Mouse (Mus musculus) MEL (cell line): ENCODE measurements around the gene Spon2. TPM values are rescaled to one million over a fixed set of nuclear protein-coding genes. Genes with fewer than 3 reads are reported as not detected.
A peak's percentile ranks its signal among the peaks of the same experiment; 100 is the strongest.

ENCODE experiments used
- DNase-seq: peaks from one replicate; pipeline ENCODE4 v3.0.0; 2011; ENCODE audit warnings: low read depth, low spot score
- H3K27ac ChIP-seq: 2 replicates; pipeline ENCODE4 v1.5.1; 2012; ENCODE audit warnings: low read depth, mild to moderate bottlenecking, control low read depth, low read length, moderate library complexity; ENCODE audit not compliant: control insufficient read depth
- H3K27me3 ChIP-seq, 2 experiments: fragments of 150-350 bp in 1 of 2; sonication (generic) in 1 of 2; 2 replicates each; pipeline ENCODE4 v1.6.1; 2012; ENCODE audit warnings: low read length in 2 of 2, mild to moderate bottlenecking in 2 of 2, improper control_type of control experiment in 1 of 2, moderate library complexity in 1 of 2; ENCODE audit not compliant: insufficient read depth in 2 of 2, control insufficient read depth in 1 of 2
- H3K36me3 ChIP-seq, 2 experiments: 2 replicates each; pipeline ENCODE4 v1.6.1; 2012 to 2014; ENCODE audit warnings: low read length in 2 of 2, improper control_type of control experiment in 1 of 2, inconsistent platforms in 1 of 2, mild to moderate bottlenecking in 1 of 2; ENCODE audit not compliant: insufficient read depth in 2 of 2, control insufficient read depth in 1 of 2
- H3K4me1 ChIP-seq, 2 experiments: fragments of 150-350 bp in 1 of 2; sonication (generic) in 1 of 2; 2 replicates each; pipeline ENCODE4 v1.6.1; 2012; ENCODE audit warnings: low read length in 2 of 2, improper control_type of control experiment in 1 of 2, mild to moderate bottlenecking in 1 of 2; ENCODE audit not compliant: insufficient read depth in 2 of 2, control insufficient read depth in 1 of 2
- H3K4me3 ChIP-seq, 2 experiments: fragments of 150-350 bp in 1 of 2; sonication (generic) in 1 of 2; 2 replicates each; pipeline ENCODE4 v1.5.1; 2012; ENCODE audit warnings: low read depth in 2 of 2, low read length in 2 of 2, mild to moderate bottlenecking in 2 of 2, moderate library complexity in 2 of 2, control low read depth in 1 of 2, improper control_type of control experiment in 1 of 2; ENCODE audit not compliant: control insufficient read depth in 1 of 2, insufficient read depth in 1 of 2
- H3K79me2 ChIP-seq: 2 replicates; pipeline ENCODE4 v1.6.1; 2012; ENCODE audit warnings: mild to moderate bottlenecking, low read length, moderate library complexity; ENCODE audit not compliant: control insufficient read depth, poor library complexity, insufficient read depth
- H3K9ac ChIP-seq: 2 replicates; pipeline ENCODE4 v1.6.1; 2012; ENCODE audit warnings: low read depth, mild to moderate bottlenecking, control low read depth, low read length, moderate library complexity; ENCODE audit not compliant: control insufficient read depth, poor library complexity, severe bottlenecking
- H3K9me3 ChIP-seq: fragments of 150-350 bp; sonication (generic); replicated peaks from 2 replicates; pipeline ENCODE4 v1.6.1; 2012; ENCODE audit warnings: mild to moderate bottlenecking, low read length, improper control_type of control experiment, moderate library complexity; ENCODE audit not compliant: insufficient read depth
- BHLHE40 ChIP-seq: IDR thresholded peaks from 2 replicates; pipeline ENCODE4 v1.6.1; 2012; ENCODE audit warnings: low read depth, mild to moderate bottlenecking, inconsistent platforms, low read length, improper control_type of control experiment, borderline replicate concordance
- CHD1 ChIP-seq: IDR thresholded peaks from 2 replicates; pipeline ENCODE4 v1.6.1; 2012; ENCODE audit warnings: low read depth, mild to moderate bottlenecking, inconsistent platforms, low read length, improper control_type of control experiment
- CHD2 ChIP-seq: IDR thresholded peaks from 2 replicates; pipeline ENCODE4 v1.6.1; 2011; ENCODE audit warnings: low read length, improper control_type of control experiment
- CTCF ChIP-seq, 3 experiments: IDR thresholded peaks in 2 of 3; conservative IDR thresholded peaks in 1 of 3; 2 replicates each; pipeline ENCODE4 v1.5.1; 2011 to 2012; ENCODE audit warnings: low read length in 3 of 3, low read depth in 2 of 3, mild to moderate bottlenecking in 2 of 3, improper control_type of control experiment in 1 of 3, inconsistent platforms in 1 of 3, mixed read lengths in 1 of 3, moderate library complexity in 1 of 3; ENCODE audit not compliant: control insufficient read depth in 1 of 3, insufficient read depth in 1 of 3, poor library complexity in 1 of 3, severe bottlenecking in 1 of 3
- E2F4 ChIP-seq: IDR thresholded peaks from 2 replicates; pipeline ENCODE4 v1.6.1; 2011; ENCODE audit warnings: low read depth, low read length, improper control_type of control experiment, borderline replicate concordance
- ELF1 ChIP-seq: IDR thresholded peaks from 2 replicates; pipeline ENCODE4 v1.6.1; 2014; ENCODE audit warnings: low read depth, mild to moderate bottlenecking, inconsistent platforms, low read length, improper control_type of control experiment, moderate library complexity
- EP300 ChIP-seq, 2 experiments: IDR thresholded peaks; 2 replicates each; pipeline ENCODE4 v1.6.1; 2011; ENCODE audit warnings: improper control_type of control experiment in 2 of 2, low read length in 2 of 2, low read depth in 1 of 2, mild to moderate bottlenecking in 1 of 2
- ETS1 ChIP-seq: IDR thresholded peaks from 2 replicates; pipeline ENCODE4 v1.6.1; 2012; ENCODE audit warnings: low read depth, mild to moderate bottlenecking, inconsistent platforms, low read length, improper control_type of control experiment, moderate library complexity
- GABPA ChIP-seq: IDR thresholded peaks from 2 replicates; pipeline ENCODE4 v1.6.1; 2012; ENCODE audit warnings: low read depth, mild to moderate bottlenecking, inconsistent platforms, low read length, improper control_type of control experiment, moderate library complexity
- GATA1 ChIP-seq: IDR thresholded peaks from 2 replicates; pipeline ENCODE4 v1.6.1; 2011; ENCODE audit warnings: low read depth, low read length, improper control_type of control experiment
- HCFC1 ChIP-seq: IDR thresholded peaks from 2 replicates; pipeline ENCODE4 v1.6.1; 2012; ENCODE audit warnings: low read depth, mild to moderate bottlenecking, inconsistent platforms, low read length, improper control_type of control experiment, moderate library complexity
- JUND ChIP-seq: IDR thresholded peaks from 2 replicates; pipeline ENCODE4 v1.6.1; 2011; ENCODE audit warnings: low read depth, mild to moderate bottlenecking, improper control_type of control experiment, low read length
- KAT2A ChIP-seq: conservative IDR thresholded peaks from 2 replicates; pipeline ENCODE4 v1.6.1; 2012; ENCODE audit warnings: low read depth, low read length, improper control_type of control experiment, inconsistent platforms
- MAFK ChIP-seq: IDR thresholded peaks from 2 replicates; pipeline ENCODE4 v1.6.1; 2011; ENCODE audit warnings: low read depth, mild to moderate bottlenecking, low read length, improper control_type of control experiment, borderline replicate concordance
- MAZ ChIP-seq: IDR thresholded peaks from 2 replicates; pipeline ENCODE4 v1.6.1; 2012; ENCODE audit warnings: low read depth, mild to moderate bottlenecking, inconsistent platforms, low read length, improper control_type of control experiment
- MEF2A ChIP-seq: IDR thresholded peaks from 2 replicates; pipeline ENCODE4 v1.6.1; 2014; ENCODE audit warnings: low read depth, mild to moderate bottlenecking, inconsistent platforms, low read length, improper control_type of control experiment; ENCODE audit not compliant: poor library complexity, insufficient replicate concordance, severe bottlenecking; ENCODE audit errors: extremely low read depth
- MXI1 ChIP-seq: IDR thresholded peaks from 2 replicates; pipeline ENCODE4 v1.6.1; 2011; ENCODE audit warnings: mild to moderate bottlenecking, low read depth, low read length, improper control_type of control experiment
- MYB ChIP-seq: IDR thresholded peaks from 2 replicates; pipeline ENCODE4 v1.6.1; 2011; ENCODE audit warnings: mild to moderate bottlenecking, low read depth, low read length, improper control_type of control experiment
- MYC ChIP-seq: IDR thresholded peaks from 2 replicates; pipeline ENCODE4 v1.6.1; 2011; ENCODE audit warnings: low read depth, mild to moderate bottlenecking, low read length, improper control_type of control experiment, moderate library complexity
- NELFE ChIP-seq: IDR thresholded peaks from 2 replicates; pipeline ENCODE4 v1.6.1; 2011; ENCODE audit warnings: low read depth, low read length, improper control_type of control experiment
- NRF1 ChIP-seq: IDR thresholded peaks from 2 replicates; pipeline ENCODE4 v1.6.1; 2014; ENCODE audit warnings: low read depth, mild to moderate bottlenecking, inconsistent platforms, low read length, improper control_type of control experiment, moderate library complexity; ENCODE audit not compliant: poor library complexity, insufficient read depth, severe bottlenecking
- POLR2A ChIP-seq, 2 experiments: IDR thresholded peaks; 2 replicates each; pipeline ENCODE4 v1.6.1; 2011 to 2012; ENCODE audit warnings: low read length in 2 of 2, mild to moderate bottlenecking in 2 of 2, control low read depth in 1 of 2, improper control_type of control experiment in 1 of 2, low read depth in 1 of 2, moderate library complexity in 1 of 2; ENCODE audit not compliant: control insufficient read depth in 1 of 2, insufficient read depth in 1 of 2, poor library complexity in 1 of 2
- POLR2AphosphoS2 ChIP-seq: IDR thresholded peaks from 2 replicates; pipeline ENCODE4 v1.6.1; 2011; ENCODE audit warnings: low read length, improper control_type of control experiment
- POLR2AphosphoS5 ChIP-seq: IDR thresholded peaks from 2 replicates; pipeline ENCODE4 v1.6.1; 2012; ENCODE audit warnings: low read depth, borderline replicate concordance, mild to moderate bottlenecking, inconsistent platforms, low read length, moderate library complexity, mixed read lengths
- RAD21 ChIP-seq: IDR thresholded peaks from 2 replicates; pipeline ENCODE4 v1.6.1; 2011; ENCODE audit warnings: mild to moderate bottlenecking, low read depth, low read length, improper control_type of control experiment
- RCOR1 ChIP-seq: IDR thresholded peaks from 2 replicates; pipeline ENCODE4 v1.6.1; 2012; ENCODE audit warnings: low read depth, mild to moderate bottlenecking, inconsistent platforms, low read length, improper control_type of control experiment
- SIN3A ChIP-seq: IDR thresholded peaks from 2 replicates; pipeline ENCODE4 v1.6.1; 2012; ENCODE audit warnings: low read length, improper control_type of control experiment, inconsistent platforms
- SMC3 ChIP-seq: IDR thresholded peaks from 2 replicates; pipeline ENCODE4 v1.6.1; 2011; ENCODE audit warnings: low read depth, low read length, improper control_type of control experiment
- TAL1 ChIP-seq: IDR thresholded peaks from 2 replicates; pipeline ENCODE4 v1.6.1; 2012; ENCODE audit warnings: mild to moderate bottlenecking, inconsistent platforms, low read length, moderate library complexity, mixed read lengths
- TBP ChIP-seq: IDR thresholded peaks from 2 replicates; pipeline ENCODE4 v1.8.0; 2011; ENCODE audit warnings: low read depth, low read length, improper control_type of control experiment
- TCF12 ChIP-seq: IDR thresholded peaks from 2 replicates; pipeline ENCODE4 v1.6.1; 2014; ENCODE audit warnings: low read depth, mild to moderate bottlenecking, inconsistent platforms, low read length, improper control_type of control experiment, moderate library complexity
- UBTF ChIP-seq: IDR thresholded peaks from 2 replicates; pipeline ENCODE4 v1.6.1; 2012; ENCODE audit warnings: low read depth, mild to moderate bottlenecking, inconsistent platforms, low read length, improper control_type of control experiment, moderate library complexity, borderline replicate concordance; ENCODE audit not compliant: insufficient read depth
- USF1 ChIP-seq: IDR thresholded peaks from 2 replicates; pipeline ENCODE4 v1.6.1; 2014; ENCODE audit warnings: low read depth, mild to moderate bottlenecking, inconsistent platforms, low read length, improper control_type of control experiment, moderate library complexity
- USF2 ChIP-seq, 2 experiments: IDR thresholded peaks; 2 replicates each; pipeline ENCODE4 v1.6.1; 2011 to 2012; ENCODE audit warnings: improper control_type of control experiment in 2 of 2, low read length in 2 of 2, borderline replicate concordance in 1 of 2, inconsistent platforms in 1 of 2, low read depth in 1 of 2, mild to moderate bottlenecking in 1 of 2; ENCODE audit not compliant: insufficient read depth in 1 of 2
- ZC3H11A ChIP-seq: IDR thresholded peaks from 2 replicates; pipeline ENCODE4 v1.6.1; 2012; ENCODE audit warnings: low read depth, mild to moderate bottlenecking, inconsistent platforms, low read length, improper control_type of control experiment
- ZKSCAN1 ChIP-seq: IDR thresholded peaks from 2 replicates; pipeline ENCODE4 v1.6.1; 2012; ENCODE audit warnings: low read depth, mild to moderate bottlenecking, inconsistent platforms, low read length, improper control_type of control experiment, moderate library complexity
- ZMIZ1 ChIP-seq: IDR thresholded peaks from 2 replicates; pipeline ENCODE4 v1.6.1; 2012; ENCODE audit warnings: low read depth, mild to moderate bottlenecking, inconsistent platforms, low read length, improper control_type of control experiment, moderate library complexity
- ZNF384 ChIP-seq: IDR thresholded peaks from 2 replicates; pipeline ENCODE4 v1.6.1; 2012; ENCODE audit warnings: low read depth, mild to moderate bottlenecking, inconsistent platforms, low read length, improper control_type of control experiment
- polyA plus RNA-seq, 2 experiments: library from polyadenylated mRNA; stranded (reverse) in 1 of 2; unstranded in 1 of 2; fragments of >175 nt in 1 of 2; fragments of >200 nt in 1 of 2; gene quantifications; 2 replicates each; pipeline versions ENCODE4 v1.2.1 to v1.2.4; 2012; ENCODE audit warnings: low replicate concordance in 2 of 2, low read depth in 1 of 2; ENCODE audit not compliant: insufficient read length in 2 of 2, insufficient read depth in 1 of 2, missing spikeins in 1 of 2
- total RNA-seq: library from RNA; depleted of rRNA; stranded (reverse); fragments of 300-350 nt; gene quantifications from 2 replicates; pipeline ENCODE4 v1.2.3, GENCODE M21; 2012

Spon2 gene
- total and polyA plus RNA-seq, 3 experiments = 2.6 to 3.1 TPM; not detected in 1

- peak; percentile 63 for DNase-seq
- H3K79me2 ChIP-seq = no peaks in the 10 kb centered on the region
- H3K4me1 ChIP-seq = peaks cover 13 to 44% of the 10 kb centered on the region in 2 experiments
- H3K9me3 ChIP-seq = no peaks in the 10 kb centered on the region
- H3K4me3 ChIP-seq = no peak overlapping the region
- H3K9ac ChIP-seq = no peak overlapping the region
- 0 out of 4 replicates have a peak, but pooled peaks cover 0 to 2% of the 10 kb centered on the region in 2 experiments for H3K27me3 ChIP-seq
- H3K36me3 ChIP-seq = peaks cover 0 to 18% of the 10 kb centered on the region in 2 experiments; a peak in 2 of 4 replicates
- peak overlapping the region; percentile 20 for H3K27ac ChIP-seq
- TF ChIP-seq TCF12 (no peak), KAT2A (no peak), MYB (no peak), ETS1 (no peak), ZNF384 (no peak), CTCF (IDR thresholded peaks at IDR 0.05 in 2 of 3, conservative IDR thresholded peaks at IDR 0.05 in 1 of 3; ENCODE audit: control insufficient read depth in 1 of 3, insufficient read depth in 1 of 3, low read depth in 2 of 3, low read length in 3 of 3, poor library complexity in 1 of 3, severe bottlenecking in 1 of 3) (no peak), EP300 (IDR thresholded peaks at IDR 0.05; ENCODE audit: low read depth in 1 of 2, low read length in 2 of 2) (peak in 1 of 2 experiments; percentile 46; a peak in 2 of 4 replicates), POLR2A (IDR thresholded peaks at IDR 0.05; ENCODE audit: control insufficient read depth in 1 of 2, insufficient read depth in 1 of 2, low read depth in 1 of 2, low read length in 2 of 2, poor library complexity in 1 of 2) (no peak; a peak in 1 of 4 replicates), CHD1 (no peak), GABPA (no peak), USF1 (peak; percentile 45; the same call in 1 of the 2 replicates), ZMIZ1 (no peak), CHD2 (no peak), BHLHE40 (peak; percentile 93), MEF2A (no peak), NELFE (no peak), POLR2AphosphoS2 (no peak), POLR2AphosphoS5 (no peak), MYC (peak; percentile 83), NRF1 (no peak), MAFK (no peak), GATA1 (no peak), JUND (no peak), UBTF (no peak), MAZ (no peak), SIN3A (peak; percentile 48), HCFC1 (no peak), RAD21 (no peak), ELF1 (no peak), ZKSCAN1 (no peak), ZC3H11A (no peak), USF2 (IDR thresholded peaks at IDR 0.05; ENCODE audit: borderline replicate concordance in 1 of 2, insufficient read depth in 1 of 2, low read depth in 1 of 2, low read length in 2 of 2) (no peak), RCOR1 (0 out of 2 replicates have a peak, but pooled peaks have one; percentile 15), TAL1 (no peak), E2F4 (no peak), SMC3 (no peak), TBP (no peak), MXI1 (peak; percentile 83; the same call in 1 of the 2 replicates)
These were observed 16.6 kb downstream of the Spon2 start for GRCm38 (mm10) chr5:33201697-33202096.
